Mouse (Mus musculus): ENCODE data around the gene Hydin.

DNA sequence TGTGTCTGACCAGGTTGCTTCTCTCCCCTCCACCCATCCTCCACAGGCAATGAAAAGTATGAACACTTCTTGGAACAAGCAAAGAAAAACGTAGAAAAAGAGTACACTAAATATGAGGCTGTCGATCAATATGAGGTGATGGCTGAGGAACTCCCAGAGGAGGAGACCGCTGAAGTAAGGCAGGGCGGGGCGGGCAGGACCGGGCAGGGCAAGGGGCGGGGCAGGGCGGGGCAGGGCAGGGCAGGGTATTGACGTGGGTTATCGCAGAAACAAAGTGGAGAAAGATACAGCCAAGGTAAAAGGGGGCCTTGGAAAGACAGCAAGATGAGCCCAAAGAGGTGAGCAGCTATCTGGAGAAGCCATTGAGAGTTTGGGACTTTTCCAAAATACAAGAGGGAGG is 236.1 kb downstream of the Hydin start:
- TF ChIP-seq CTCF (IDR thresholded peaks at IDR 0.05; ENCODE audit: low read depth, low read length) (no peak), POLR2AphosphoS5 (IDR thresholded peaks at IDR 0.05; ENCODE audit: insufficient replicate concordance, low read depth, low read length) (no peak)
